Mouse (Mus musculus): ENCODE data around the gene Pigm.

Pigm gene

DNA sequence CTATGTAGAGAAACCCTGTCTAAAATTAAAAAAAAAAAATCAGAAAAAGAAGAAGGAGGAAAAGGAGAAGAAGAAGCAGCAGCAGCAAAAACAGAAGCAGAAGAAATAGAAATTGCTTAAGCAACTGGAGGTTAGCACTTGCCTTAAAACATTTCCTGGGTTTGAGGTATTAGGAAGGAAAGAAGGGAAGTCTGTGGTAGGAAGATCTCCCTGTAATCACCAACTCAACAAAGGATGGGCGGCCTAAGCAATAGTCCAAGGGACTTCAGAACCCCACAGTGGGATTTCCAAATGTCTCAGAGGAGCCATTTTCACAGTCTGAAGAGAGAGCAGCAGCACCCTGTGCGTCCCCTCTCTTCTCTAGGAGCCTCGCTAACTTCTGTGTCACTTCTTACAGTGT, 23.9 kb upstream of the Pigm start:
- DNase-seq: no peak

DNA sequence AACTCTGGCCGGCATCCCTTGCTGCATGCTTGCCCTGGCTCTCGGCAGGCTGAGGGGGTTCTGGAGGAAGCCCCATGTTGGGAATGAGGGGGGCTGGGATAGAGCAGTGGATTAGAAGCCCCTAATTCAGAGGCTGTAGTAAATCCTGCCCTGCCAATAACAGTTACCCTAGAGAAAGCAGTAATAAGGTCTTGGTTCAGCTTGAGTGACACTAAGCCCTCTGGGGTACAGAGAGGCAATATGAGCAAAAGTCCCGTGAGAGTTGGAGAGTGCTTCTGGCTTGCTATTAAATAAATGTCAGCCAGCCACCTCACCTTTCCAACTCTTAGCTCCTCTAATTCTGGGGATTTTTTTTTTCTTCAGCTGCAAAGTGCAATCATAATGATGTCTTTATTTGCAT, 21.0 kb upstream of the Pigm start:
- DNase-seq: no peak

DNA sequence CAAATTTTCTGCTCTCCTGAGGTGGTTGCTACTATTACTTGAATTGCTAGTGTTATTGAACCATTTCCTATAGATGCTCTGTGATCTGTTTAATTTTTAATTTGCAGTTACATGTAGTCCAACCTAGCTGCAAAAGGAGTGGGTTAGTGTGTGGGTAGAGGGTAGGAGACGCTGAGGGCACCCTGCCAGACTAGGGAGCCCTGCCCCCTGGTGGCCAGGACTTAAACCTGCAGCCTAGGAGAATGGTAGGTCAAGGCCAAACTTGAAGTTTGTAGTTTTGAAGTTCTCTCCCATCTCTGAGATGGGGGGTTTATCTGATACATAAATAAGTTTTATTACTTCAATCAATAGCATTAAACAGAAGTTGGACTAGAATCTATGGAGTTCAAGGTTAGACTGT, 18.8 kb upstream of the Pigm start:
- DNase-seq: peak; percentile 66

DNA sequence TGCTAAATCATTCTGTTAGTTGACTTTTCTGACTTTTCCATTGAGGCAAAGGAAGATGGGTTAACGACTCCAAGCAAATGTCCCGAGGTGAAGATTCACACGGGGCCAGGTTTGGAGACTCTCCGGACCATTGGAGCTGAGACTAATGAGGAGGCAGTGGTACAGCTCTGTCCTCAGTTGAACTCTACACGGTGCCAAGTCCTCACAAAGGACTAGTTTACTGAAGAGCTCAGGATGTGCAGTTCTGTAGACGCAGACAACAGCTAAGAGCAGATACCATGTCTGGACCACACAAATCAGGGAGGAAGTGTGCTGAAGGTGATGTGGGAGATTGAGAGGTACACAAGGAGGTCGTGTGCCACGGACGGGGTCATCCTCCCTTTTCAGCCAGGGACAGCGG, 18.0 kb upstream of the Pigm start:
- DNase-seq: no peak

DNA sequence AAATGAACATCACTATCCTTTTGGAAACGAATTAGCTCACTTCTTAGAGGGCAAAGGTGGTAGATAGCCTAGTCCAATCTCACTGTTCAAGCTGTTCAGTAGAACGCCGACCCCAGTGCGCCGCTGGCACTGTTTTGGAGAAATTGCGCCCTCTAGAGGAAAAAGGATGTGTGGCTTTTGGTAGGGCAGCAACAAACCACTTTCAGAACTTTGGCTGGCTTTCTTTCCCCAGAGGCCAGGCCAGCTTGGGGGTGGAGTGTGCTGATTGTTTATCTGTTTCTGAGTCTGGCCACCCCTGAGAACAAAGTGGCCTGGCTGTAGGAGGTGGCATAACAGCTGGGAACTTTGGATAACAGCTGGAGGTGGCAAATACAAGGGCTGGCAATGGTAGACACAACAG, 11.7 kb upstream of the Pigm start:
- DNase-seq: peak; percentile 62

DNA sequence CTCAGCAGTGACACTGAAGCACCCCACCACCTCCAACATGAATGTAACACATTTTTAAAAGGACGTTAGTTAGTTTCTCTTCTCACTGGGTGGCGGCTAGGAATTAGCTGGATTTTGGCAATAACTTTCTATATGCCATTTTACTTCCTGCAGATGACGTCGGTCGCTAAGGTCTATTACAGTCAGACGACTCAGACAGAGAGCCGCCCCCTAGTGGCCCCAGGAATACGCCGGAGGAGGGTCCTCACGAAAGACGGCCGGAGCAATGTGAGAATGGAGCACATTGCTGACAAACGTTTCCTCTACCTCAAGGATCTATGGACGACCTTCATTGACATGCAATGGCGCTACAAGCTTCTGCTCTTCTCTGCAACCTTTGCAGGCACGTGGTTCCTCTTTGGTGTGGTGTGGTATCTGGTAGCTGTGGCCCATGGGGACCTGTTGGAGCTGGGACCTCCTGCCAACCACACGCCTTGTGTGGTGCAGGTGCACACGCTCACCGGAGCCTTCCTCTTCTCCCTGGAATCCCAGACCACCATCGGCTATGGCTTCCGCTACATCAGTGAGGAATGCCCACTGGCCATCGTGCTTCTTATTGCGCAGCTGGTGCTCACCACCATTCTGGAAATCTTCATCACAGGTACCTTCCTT, 7.5 kb upstream of the Pigm start:
- DNase-seq: peak; percentile 70

DNA sequence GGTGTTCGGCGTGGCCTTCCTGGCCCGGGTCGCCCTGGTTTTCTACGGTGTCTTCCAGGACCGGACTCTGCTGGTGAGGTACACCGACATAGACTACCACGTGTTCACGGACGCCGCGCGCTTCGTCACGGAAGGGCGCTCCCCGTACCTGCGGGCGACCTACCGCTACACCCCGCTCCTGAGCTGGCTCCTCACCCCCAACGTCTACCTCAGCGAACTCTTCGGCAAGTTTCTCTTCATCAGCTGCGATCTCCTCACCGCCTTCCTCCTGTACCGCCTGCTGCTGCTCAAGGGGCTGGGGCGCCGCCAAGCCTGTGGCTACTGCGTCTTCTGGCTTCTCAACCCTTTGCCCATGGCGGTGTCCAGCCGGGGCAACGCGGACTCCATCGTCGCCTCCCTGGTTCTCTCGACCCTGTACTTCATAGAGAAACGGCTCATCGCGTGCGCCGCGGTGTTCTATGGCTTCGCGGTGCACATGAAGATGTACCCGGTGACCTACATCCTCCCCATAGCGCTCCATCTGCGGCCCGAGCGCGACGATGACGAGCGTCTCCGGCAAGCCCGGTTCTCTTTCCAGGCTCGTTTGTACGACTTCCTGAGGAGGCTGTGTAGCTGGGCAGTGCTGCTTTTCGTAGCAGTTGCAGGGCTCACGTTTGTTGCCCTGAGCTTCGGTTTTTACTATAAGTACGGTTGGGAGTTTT, 562 bp downstream of the Pigm start:
- peak; percentile 11 for DNase-seq

DNA sequence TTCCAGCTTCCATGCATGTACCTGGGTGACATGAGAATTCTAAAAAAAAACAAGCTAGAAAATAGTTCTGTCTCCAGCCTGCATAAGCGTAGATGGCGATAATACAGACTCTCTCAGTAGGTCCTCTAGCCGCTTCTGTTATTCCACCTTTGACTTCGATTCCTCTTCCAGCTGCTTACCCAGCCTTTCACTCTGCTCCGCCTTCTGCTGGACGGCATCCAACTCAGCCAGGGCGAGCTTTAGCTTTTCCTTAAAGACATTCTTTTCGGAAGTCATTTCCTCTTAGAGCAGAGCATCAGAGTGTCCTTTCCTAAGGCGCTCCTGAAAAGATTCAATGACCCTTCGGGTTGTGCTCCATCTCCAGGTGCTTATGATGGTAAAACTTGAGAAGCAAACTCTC, 3.7 kb downstream of the Pigm start:
- DNase-seq: peak; percentile 34

DNA sequence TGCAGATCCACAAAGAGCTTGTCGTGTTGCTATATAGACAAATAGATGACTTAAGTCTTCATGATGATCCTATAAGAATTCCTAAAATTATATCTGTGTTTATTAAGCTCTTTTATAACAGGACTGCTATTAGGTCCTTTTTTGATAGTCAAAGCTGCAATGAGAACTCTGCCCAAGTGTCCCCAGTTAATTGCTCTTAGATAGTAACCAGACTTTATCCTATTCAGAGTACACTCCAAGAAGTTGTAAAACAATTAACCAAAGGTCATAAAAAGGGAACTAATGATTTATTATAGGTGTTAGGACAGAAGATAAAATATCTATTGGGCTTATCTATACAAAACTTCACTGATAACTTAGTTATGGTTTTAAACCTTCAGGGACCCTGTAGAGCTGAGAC, 5.7 kb downstream of the Pigm start:
- no peak for DNase-seq

DNA sequence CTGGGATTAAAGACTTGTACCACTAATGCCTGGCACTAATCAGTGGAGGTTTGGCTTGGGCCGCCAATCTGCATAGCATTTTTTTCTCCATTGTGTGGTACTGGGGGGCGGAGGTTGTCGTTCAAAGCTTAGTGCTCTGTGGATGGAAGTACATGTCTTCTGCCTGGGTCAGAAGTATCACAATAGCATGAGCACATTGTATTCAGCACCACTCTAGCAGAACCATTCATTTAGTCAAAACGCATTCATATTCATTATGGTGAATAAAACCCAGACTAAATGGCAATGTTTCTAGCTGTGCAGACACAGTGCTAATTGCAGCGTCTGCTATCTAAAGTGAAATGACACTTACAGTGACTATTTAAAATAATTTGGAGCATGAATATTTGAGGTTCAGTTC, 10.9 kb downstream of the Pigm start:
- DNase-seq: no peak

DNA sequence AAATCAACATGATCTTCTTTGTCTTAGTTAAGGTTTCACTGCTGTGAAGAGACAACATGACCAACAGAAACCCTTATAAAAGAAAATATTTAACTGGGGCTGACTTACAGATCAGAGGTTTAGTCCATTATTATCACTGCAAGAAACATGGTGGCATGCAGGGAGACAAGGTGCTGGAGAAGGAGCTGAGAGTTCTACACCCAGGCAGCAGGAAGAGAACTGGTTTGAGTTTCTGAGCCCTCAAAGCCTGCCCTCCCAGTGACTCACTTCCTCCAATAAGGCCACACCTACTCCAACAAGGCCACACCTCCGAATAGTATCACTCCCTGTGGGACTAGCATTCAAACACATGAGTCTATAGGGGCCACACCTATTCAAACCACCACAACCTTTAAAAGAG, 14.4 kb downstream of the Pigm start:
- no peak for DNase-seq

DNA sequence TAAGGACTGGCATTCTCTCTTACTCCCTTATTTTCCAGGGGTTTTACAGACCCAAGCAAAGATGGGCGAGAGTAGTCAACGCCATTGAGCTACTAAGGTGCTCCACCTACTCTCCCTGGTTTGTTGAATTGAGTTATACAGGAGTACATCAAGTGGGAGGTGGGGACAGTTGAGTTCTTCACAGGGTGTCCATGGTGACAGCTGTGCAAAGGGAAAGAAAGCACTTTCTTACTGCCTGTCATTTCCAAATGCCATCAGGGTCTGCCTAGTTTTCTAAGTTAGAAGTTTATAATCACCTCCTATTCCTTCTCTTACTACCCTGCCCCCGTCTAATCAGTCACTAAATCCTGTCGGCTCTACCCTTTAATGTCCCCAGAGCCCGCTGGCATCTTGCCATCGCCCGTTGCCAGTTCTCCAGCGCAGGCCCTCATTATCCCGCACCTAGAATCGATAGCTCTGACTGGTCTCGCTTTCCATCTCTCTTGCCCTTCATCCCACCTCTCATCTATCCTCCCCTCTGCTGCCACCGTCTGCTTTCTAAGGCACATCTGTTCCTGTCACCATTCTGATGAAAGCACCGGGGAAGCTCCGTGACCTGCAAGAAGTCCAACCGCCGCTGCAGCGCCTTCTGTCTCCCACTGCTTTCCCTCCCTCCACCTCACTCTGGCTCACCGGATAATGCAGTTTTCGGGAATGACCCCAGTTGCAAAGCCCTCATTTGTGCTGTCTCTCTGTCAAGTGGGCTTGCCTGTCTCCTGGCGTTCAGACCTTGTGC, 15.6 kb downstream of the Pigm start:
- DNase-seq: peak; percentile 10

DNA sequence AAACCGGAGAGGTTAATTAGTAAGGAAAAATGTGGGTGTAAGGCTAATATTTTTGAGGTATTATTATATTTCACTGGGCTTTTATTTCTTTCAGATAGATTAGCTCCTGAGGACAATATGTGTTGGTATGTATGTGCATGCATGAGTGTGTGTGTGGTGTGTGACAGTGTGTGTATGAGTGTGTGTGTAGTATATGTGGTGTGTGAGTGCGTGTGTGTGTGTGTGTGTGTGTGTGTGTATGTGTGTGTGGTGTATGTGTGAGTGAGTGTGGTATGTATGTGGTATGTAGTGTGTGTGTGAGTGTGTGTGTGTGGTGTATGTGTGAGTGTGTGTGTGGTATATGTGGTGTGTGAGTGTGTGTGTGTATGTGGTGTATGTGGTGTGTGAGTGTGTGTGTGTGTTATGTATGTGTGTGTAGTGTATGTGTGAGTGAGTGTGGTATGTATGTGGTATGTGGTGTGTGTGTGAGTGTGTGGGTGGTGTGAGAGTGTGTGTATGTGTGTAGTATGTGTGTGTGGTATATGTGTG, 16.4 kb downstream of the Pigm start:
- no peak for DNase-seq

DNA sequence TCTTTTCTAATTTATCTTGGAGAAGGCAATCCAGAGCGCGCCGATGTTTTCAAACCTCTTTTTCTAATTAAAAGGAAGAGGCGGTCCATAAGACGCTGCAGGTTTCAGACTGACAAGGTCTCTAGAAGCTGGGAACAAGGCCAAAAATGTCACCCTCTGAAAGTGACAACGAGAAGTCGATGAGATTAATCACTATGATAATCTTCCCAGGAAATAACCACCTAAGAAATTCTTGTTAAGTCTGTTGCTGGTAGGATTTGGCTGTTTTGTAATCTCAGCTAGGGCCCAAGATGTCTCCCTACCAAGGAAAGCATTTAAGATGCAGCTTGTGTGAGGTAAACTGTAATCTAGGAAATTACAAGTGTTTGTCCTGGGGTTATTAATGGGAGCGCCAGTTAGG, 17.4 kb downstream of the Pigm start:
- DNase-seq: no peak

DNA sequence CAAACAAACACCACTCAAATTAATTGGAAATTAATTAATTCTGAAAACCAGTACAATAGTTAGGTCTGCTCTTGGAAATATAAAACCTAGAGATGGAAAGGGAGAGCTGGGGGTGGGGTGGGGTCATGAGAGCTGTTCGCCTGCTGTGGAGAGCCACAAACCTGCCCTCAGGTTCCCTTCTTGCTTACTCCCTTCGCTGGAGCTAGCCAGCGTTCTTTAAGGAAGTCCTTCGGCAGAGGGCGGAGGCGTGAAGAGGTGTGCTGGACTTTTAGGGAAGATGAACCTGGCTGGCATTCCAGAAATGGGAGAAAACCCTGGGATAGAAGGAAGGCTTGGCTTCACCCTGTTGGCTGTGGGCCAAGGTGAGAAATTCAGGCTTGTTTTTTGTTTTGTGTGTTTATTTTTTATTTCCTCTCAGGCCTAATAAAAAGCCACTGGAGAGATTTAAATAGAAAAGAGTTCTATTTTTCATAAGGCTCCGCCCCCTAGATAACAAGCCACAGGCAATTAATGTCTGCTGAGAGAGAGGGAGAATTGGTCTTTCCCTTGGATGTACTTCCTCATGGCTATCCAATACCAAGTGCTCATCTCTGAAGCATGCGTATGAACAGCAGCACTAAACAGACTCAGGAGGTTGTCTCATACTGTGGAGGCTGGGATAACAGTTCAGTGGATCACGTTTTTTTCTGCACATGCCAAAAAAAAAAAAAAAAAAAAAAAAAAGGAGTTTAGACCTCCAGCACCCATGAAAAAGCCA, 20.8 kb downstream of the Pigm start:
- no peak for DNase-seq

DNA sequence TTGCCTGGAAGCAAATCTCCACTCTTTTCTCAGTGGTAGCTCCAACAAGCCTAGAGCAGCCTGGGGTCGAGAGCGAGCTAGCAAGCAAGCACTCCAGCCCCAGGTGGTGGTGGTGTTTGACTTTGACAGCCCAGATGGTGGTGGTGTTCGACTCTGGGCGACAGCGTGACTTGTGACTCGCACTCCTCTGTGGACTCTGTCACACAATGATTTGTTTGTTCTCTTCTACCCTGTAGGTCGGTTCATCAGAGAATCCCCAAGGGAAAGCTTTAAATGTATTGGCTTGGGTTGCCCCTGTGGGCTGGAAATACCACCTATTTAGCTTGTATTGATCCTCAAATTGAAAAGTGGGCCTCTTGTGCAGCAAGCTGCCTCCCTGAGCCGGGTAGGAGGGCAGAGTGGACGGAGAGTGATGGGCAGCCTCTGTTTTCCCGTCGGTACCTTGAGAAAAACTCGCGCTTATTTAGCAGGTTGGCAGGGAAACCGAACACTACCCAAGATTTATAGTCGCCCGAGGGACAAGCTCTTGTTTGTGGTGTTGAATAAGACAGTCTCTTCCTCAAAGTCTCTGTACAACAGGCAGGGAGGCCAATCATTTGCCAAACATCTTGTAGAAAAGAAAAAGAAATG, 29.8 kb downstream of the Pigm start:
- no peak for DNase-seq

DNA sequence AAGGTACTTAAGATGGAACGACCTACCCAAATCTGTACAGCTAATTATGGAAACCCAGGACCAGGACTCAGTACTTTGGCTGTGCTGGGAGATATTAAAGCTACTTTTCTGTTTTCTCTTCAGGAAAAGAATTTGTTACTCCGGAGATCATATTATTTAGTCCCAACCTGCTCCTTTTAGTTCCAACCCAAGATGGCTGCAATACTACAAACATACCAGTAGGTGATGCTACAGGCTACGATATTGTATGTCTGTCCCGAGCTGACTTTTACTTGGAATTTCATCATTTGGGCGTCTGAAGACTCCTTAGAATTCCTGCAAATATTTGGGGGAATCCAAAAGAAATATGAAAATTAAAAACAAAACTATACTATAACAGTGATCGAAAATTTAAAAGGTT, 32.6 kb downstream of the Pigm start:
- peak; percentile 11 for DNase-seq

DNA sequence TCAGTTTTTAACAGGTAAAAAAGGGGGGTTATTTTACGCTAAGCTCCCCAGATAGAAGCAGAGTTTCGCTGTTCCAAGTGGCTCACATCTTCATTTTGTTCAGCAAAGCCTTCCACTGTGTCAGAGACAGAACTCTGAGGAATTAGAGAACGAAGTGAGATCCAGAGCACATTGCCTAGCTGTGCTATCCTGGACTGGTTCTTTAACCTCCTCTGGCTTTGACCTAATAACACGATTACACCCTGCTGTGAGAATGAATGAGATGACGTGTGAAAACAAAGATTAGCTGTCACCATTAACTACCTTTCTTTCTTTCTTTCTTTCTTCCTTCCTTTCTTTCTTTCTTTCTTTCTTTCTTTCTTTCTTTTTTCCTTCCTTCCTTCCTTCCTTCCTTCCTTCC, 33.1 kb downstream of the Pigm start:
- DNase-seq: no peak

DNA sequence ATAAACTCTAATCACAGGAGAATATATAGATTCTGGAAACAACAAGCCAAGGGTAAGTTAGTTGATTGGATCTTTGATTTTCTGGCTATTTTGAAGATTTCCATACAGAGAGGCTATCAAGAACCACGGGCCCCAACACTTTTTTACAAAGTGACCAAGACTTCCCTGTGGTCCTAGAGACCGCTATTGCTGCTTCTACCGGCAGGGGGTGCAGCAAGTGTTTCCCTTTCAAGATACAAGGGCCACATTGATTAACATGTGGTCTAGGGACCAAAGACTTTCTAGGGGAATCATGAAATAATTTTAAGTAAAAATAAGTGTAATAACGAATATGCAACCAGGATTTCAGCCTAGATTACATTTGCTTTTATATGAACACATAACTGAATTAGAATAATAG, 34.5 kb downstream of the Pigm start:
- peak; percentile 81 for DNase-seq

DNA sequence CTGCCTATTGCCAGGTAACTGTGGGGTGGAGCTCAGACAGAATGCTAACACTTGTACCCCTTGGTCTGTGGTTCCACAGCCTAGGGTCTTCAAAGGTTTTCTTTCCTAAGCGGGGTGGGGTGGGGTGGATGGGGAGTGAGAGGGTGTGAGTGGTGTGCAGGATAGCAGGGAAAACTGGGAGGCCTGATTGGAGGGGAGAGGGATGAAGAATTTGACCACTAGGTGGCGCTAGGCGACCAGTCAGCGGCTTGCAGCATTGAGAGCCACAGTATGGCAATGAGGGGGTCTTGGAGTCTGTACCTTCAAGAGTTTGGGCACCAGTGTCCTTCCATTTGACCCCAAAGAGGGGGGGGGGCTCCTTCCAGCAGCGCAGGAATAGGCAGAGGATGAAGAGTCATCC, 35.9 kb downstream of the Pigm start:
- DNase-seq: peak; percentile 86

DNA sequence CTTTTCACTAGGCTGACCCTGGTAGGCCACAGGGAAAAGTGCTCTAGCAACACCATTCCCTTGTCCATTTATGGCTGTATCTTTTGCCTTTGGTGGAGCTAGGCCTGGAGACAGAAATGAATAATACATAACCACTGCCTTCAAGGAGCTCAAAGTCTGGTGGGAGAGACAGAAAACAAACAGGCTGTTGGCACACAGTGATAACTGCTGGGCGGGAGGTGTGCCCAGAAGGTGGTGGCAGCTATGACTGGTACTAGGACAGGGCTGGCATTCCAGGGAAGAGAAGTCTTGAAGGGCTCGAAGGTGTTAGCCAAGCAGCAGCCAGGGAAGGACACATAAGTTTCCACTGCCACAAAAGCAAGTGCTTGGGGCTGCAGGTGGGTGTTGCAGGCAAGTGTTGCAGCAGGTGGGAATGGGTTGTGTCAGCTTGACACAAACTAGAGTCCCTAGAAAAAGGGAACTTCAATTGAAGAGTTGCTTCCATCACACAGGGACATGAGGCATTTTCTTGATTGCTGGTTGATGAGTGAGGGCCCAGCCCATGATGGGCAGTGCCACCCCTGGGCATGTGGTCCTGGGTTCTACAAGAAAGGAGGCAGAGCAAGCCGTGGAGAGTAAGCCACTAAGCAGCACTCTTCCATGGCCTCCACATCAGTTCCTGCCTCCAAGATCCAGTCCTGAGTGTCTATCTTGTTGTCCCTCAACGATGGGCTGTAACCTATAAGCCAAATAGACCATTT, 37.3 kb downstream of the Pigm start:
- DNase-seq: no peak

DNA sequence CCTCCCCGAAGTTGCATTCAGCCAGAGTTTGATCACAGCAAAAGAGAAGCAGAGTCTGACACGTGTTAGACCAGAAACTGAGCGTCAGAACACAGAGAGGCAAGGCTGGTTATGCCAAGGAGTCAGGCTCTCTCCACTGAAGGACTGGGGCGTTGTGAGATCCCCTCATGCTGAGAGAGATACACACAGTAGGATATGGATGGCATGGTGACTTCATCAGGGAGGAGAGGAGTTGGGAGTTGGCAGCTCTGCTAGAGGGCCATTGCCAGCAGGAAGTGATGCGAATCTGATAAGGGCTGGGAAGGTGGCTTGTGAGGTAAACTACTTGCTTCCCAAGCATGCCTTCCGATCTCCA, 37.9 kb downstream of the Pigm start:
- no peak for DNase-seq
